ENCODE assay signal across 8 mouse cellular contexts in the genomic region with DNA sequence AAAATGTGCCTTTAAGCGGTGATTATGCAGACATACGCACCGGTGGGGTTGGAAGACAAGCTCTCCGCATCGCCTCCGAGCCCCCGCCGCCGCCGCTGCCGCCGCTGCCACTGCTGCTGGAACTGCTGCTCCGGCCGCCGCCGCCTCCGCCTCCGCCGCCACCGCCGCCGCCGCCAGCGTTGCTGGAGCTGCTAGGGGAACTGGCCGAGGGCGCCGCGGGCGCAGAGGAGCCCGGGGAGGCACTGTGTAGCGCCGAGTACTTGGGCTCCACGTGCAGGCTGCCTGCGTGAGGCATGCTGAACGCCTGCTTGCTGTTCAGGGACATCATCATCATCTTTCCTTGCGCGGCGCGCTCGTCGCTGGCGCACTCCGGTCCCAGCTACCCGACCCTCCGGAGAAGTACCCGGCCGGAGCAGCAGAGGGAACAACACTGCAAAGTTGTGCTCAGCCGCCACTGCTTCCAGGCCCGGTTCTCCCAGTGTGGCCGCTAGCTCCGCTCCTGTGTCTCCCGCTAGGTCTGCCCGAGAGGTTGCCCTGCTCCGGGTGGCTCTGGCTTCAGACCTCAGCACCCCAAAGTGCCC. TPM values are rescaled to one million over a fixed set of nuclear protein-coding genes. Genes with fewer than 3 reads are reported as not detected.
DNase-seq lines count a peak whose midpoint lies in the region; ATAC-seq and TF ChIP-seq lines count a peak whose summit lies in the region.

TSS of gene Pou4f2 (minus strand) at position 575 of the 581 bp plus-strand sequence.

- H3K9me3 ChIP-seq in hindbrain, embryonic 10.5 days = no peaks in the 10 kb centered on the region
- no peaks in the 10 kb centered on the region for H3K9me3 ChIP-seq in liver, postnatal 0 days (ENCODE audit: low read length)
- no peaks in the 10 kb centered on the region for H3K9me3 ChIP-seq in stomach, embryonic 16.5 days (replicated peaks; ENCODE audit: control insufficient read depth, low read length)

- H3K4me1 ChIP-seq in hindbrain, embryonic 10.5 days (replicated peaks) = peaks cover 41% of the 10 kb centered on the region
- no peaks in the 10 kb centered on the region for H3K4me1 ChIP-seq in liver, postnatal 0 days (ENCODE audit: insufficient read depth)
- peaks cover 11% of the 10 kb centered on the region; the same call in 1 of the 2 replicates for H3K4me1 ChIP-seq in stomach, embryonic 16.5 days (ENCODE audit: control insufficient read depth, insufficient read depth, low read length)

- under 1% methylated on average over 54 of the region's 54 CpGs for WGBS in hindbrain, embryonic 10.5 days
- 2% methylated on average over 41 of the region's 54 CpGs for WGBS in liver, postnatal 0 days (ENCODE audit: insufficient replicate concordance)
- under 1% methylated on average over 50 of the region's 54 CpGs for WGBS in stomach, embryonic 16.5 days

- no peaks in the 10 kb centered on the region for H3K36me3 ChIP-seq in hindbrain, embryonic 10.5 days
- no peaks in the 10 kb centered on the region for H3K36me3 ChIP-seq in liver, postnatal 0 days (replicated peaks; ENCODE audit: insufficient read depth, low read length)
- no peaks in the 10 kb centered on the region for H3K36me3 ChIP-seq in stomach, embryonic 16.5 days (ENCODE audit: control insufficient read depth, insufficient read depth, low read length)

- H3K27me3 ChIP-seq in hindbrain, embryonic 10.5 days (ENCODE audit: insufficient read depth, poor library complexity, severe bottlenecking) = peaks cover 100% of the 10 kb centered on the region
- peaks cover 75% of the 10 kb centered on the region for H3K27me3 ChIP-seq in liver, postnatal 0 days (ENCODE audit: insufficient read depth, low read length)
- peaks cover 78% of the 10 kb centered on the region for H3K27me3 ChIP-seq in stomach, embryonic 16.5 days (ENCODE audit: control insufficient read depth, insufficient read depth, low read length)

- DNase-seq in frontal cortex, postnatal 25 days (ENCODE audit: low spot score in 2 of 2) = no peak
- DNase-seq in thymus, postnatal 4 days = peak; percentile 42
- no peak for DNase-seq in thymus, postnatal 0 days (ENCODE audit: low spot score)
- peak; percentile 74 for DNase-seq in hindbrain, embryonic 10.5 days (ENCODE audit: low spot score)
- no peak for DNase-seq in liver, postnatal 0 days
- DNase-seq in gastrocnemius, postnatal 14 days = no peak

- intact Hi-C loops in gastrocnemius, postnatal 14 days (cut with DNase I; ENCODE audit: low total_unique reads) = no loop called here

- peak; percentile 82 for ATAC-seq in frontal cortex, adult (ENCODE audit: low TSS enrichment)
- ATAC-seq in liver, postnatal 0 days = no peak
- no peak for ATAC-seq in stomach, embryonic 16.5 days (ENCODE audit: insufficient read depth, low FRiP score)

- peak within 1 kb of the TSS; percentile 13 for H3K27ac ChIP-seq in hindbrain, embryonic 10.5 days
- no peak within 1 kb of the TSS for H3K27ac ChIP-seq in liver, postnatal 0 days (ENCODE audit: low read depth)
- no peak within 1 kb of the TSS for H3K27ac ChIP-seq in stomach, embryonic 16.5 days (ENCODE audit: low read length)

- no peak within 1 kb of the TSS for H3K9ac ChIP-seq in liver, postnatal 0 days (replicated peaks)
- no peak within 1 kb of the TSS for H3K9ac ChIP-seq in stomach, embryonic 16.5 days (ENCODE audit: low read length)

- TF ChIP-seq CTCF in liver, postnatal 0 days (IDR thresholded peaks at IDR 0.05; ENCODE audit: low read depth) = no peak

- H3K4me3 ChIP-seq in hindbrain, embryonic 10.5 days = peak within 1 kb of the TSS; percentile 53
- H3K4me3 ChIP-seq in liver, postnatal 0 days (ENCODE audit: low read depth, low read length) = no peak within 1 kb of the TSS
- H3K4me3 ChIP-seq in stomach, embryonic 16.5 days (replicated peaks; ENCODE audit: low read length) = peak within 1 kb of the TSS; percentile 40

- no peak for TF ChIP-seq EP300 in liver, postnatal 0 days (IDR thresholded peaks at IDR 0.05; ENCODE audit: low read depth)

- H3K4me2 ChIP-seq in liver, postnatal 0 days (ENCODE audit: low read depth, low read length) = peak within 1 kb of the TSS; percentile 32; the same call in 1 of the 2 replicates
- peak within 1 kb of the TSS; percentile 51 for H3K4me2 ChIP-seq in stomach, embryonic 16.5 days (ENCODE audit: low read depth, low read length)

RNA-seq across cellular contexts. Expression of gene Pou4f2, which starts in this region (rescaled TPM):
- polyA plus RNA-seq in thymus, postnatal 0 days (2015; fragmentation: Nextera tagmentation; extraction: Ambion mirVana) = not detected in 2 replicates
- polyA plus RNA-seq in hindbrain, embryonic 10.5 days (2016; fragmentation: Nextera tagmentation; extraction: Ambion mirVana) = 0.60 and 1.7 TPM in 2 replicates
- polyA plus RNA-seq in liver, postnatal 0 days (2015; fragmentation: Nextera tagmentation; extraction: Ambion mirVana) = not detected in 2 replicates
- not detected in 2 replicates for polyA plus RNA-seq in stomach, embryonic 16.5 days (2015; fragmentation: Nextera tagmentation; extraction: Ambion mirVana)
- total RNA-seq in gastrocnemius, postnatal 14 days (2021) = not detected

Comparison
In these comparisons a context has a peak if more than half of its experiments do, and no peak if none do; other contexts are left out.
1. DNase-seq: peak in thymus, postnatal 4 days (single experiment) and hindbrain, embryonic 10.5 days (single experiment); none in frontal cortex, postnatal 25 days (0 of 2), thymus, postnatal 0 days (single experiment), liver, postnatal 0 days (single experiment) and gastrocnemius, postnatal 14 days (single experiment).